Mouse (Mus musculus) ZHBTc4 (cell line): ENCODE measurements around the gene Bsdc1.

Experiments
- DNase-seq: peaks from one replicate; pipeline ENCODE4 v3.0.0-alpha.2; 2011; ENCODE audit warnings: low read depth, low spot score

Bsdc1 gene

DNA sequence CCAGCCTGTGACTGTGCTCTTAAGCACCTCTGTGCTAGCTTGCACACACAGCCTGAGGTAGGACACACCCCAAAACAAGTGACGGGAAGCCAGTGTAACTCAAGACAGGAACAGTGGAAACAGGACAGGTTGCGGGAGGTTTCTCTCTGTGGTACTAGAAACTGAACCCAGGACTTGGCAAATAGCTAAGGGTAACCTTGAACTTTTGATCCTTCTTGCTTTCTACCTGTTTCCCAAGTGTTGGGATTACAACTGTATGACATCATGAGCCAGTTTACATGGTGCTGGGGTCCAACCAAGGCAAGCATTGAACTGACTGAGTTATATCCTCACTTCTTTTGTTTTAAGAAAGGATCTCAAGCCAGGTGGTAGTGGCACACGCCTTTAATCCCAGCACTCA is 18.5 kb downstream of the Bsdc1 start:
- no peak for DNase-seq

- DNase-seq = no peak
Observed at GRCm38 (mm10) chr4:129481090-129481489, 19.7 kb downstream of the Bsdc1 start.

GRCm38 (mm10) chr4:129490972-129491880 is 29.8 kb downstream of the Bsdc1 start, which contains the start of the genes Tssk3 and Fam229a:
Gene Tssk3 (minus strand): TSS chr4:129491022.
Gene Fam229a (plus strand): TSS chr4:129491190.
- DNase-seq = peak; percentile 59

GRCm38 (mm10) chr4:129494681-129495080 is 33.3 kb downstream of the Bsdc1 start:
- peak; percentile 63 for DNase-seq

- peak; percentile 83 for DNase-seq
Observed at GRCm38 (mm10) chr4:129495672-129496562, 34.5 kb downstream of the Bsdc1 start.

- DNase-seq = no peak
Observed at GRCm38 (mm10) chr4:129496631-129497030, 35.2 kb downstream of the Bsdc1 start.

- peak; percentile 47 for DNase-seq
Observed at GRCm38 (mm10) chr4:129498941-129499340, 37.6 kb downstream of the Bsdc1 start.

GRCm38 (mm10) chr4:129500017-129500416 is 38.6 kb downstream of the Bsdc1 start:
- DNase-seq = no peak

- peak; percentile 98 for DNase-seq
Observed at GRCm38 (mm10) chr4:129500607-129501566, 39.5 kb downstream of the Bsdc1 start.

DNA sequence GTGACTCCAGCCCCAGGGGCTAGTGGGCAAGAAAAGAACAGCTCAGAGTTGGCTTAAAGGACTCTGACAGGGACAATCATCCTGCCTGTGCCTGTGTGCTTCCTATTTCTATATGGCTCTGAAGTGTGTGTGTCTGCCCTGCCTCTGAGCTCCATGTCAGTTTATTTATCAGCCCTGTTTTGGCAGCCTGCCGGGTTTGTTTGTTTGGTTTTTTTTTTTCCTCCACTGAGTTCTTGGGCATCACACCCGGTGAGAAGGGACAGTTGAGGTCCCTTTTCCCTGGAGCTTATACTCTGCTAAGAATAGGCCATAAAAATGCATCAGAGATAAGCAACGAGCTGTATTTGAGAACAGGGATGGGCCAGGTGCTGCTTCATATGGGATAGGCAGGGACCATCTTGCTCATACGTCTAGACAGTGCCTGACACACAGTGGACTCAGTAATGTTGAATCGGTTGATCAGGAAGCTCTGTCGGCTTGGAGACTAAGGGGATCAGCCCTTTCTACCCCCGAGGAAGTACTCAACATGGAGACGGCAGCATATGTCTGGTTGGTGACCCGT is 41.0 kb downstream of the Bsdc1 start:
- no peak for DNase-seq

DNA sequence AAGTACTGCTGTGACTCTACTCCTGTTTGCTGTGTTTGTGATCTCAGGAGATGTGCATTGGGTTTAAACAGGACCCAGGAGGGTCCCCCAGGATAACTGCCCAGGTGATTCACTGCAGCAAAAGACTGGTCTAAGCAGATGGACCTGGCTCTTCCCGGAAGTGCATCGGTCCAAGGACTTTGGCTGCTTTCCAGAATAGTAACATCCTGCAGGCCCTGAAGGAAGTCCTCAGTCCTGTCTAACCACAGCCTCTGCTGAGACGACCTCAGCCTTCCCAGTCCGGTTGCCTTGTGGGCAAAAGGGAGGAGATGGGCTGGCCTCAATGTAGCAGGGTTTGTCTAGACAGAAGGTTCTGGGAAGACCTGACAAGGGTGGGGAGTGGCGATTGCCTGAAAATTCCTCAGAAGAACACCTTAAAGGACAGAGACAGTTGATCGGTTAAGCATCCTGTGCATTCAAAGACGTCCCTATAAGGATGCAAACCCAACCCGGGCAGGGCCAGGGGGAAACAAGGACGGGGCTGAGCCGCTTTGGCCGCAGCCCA is 41.6 kb downstream of the Bsdc1 start:
- DNase-seq = peak; percentile 96

- DNase-seq = no peak
Observed at GRCm38 (mm10) chr4:129505511-129505910, 44.1 kb downstream of the Bsdc1 start.

DNA sequence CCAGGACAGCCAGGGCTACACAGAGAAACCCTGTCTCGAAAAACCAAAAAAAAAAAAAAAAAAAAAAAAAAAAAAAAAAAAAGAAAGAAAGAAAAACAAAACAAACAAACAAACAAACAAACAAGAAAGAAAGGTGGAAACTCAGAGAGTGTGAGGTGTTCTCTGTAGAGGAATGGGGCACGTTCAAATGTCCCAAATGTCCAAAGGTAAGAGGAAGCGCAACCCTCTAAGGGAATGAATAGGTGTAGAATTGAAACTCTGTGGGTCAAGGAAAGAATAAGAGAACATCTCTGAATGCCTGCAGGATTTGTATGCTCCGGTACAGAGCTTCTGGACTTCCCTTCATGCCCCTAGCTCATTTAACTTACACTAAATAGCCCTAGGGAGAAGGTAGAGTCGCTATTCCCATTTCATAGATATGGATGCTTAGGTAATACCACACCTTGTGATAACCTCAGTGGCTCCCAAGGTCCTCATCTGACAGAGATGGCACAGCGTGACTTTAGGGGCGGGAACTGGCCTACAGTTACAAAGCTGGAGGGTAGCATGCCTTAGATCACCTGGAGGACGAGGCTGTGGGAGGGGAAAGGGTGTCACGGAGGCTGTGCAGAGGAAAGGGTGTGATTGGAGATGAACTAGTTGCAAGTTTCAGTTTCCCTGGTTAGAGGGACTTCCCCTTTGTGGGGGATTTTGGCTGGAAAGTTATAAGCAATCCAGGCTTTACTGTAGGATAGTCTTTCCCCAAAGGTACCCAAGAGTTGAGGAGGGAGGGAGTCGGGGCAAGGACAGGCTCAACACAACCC is 46.3 kb downstream of the Bsdc1 start:
- no peak for DNase-seq

DNA sequence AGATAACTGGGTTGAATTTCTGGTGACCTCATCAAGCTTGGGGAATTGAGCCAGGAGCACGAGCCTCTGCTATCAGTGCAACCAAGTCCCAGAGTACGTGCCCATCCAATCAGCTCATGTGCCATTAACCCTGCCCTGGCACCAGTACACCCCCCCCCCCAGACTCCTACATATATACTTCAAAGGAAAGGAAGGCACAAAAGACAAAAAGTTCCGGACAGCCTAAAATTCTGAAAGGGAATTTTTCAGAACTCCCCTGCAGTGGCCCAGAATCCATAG is 46.8 kb downstream of the Bsdc1 start:
- no peak for DNase-seq

GRCm38 (mm10) chr4:129508834-129509600 is 47.6 kb downstream of the Bsdc1 start:
- DNase-seq = no peak

DNA sequence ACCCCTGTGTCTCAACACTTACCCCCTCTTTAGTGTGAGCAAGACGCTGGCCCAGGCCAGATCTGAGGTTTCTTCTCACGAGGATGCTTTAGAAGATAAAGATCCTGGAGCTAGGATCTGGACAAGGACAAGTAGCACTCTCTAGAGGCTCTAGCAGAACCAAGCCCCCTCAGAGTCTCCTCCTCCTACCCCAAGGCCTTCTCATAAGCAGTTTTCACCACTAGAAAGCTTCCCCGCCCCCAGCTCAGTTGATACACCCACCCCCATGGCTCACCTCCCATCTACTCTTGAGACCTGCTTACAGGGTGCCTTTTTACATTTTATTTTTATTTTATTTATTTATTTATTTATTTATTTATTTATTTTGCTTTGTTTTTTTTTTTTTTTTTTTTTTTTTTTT is 48.3 kb downstream of the Bsdc1 start:
- DNase-seq = peak; percentile 51

DNA sequence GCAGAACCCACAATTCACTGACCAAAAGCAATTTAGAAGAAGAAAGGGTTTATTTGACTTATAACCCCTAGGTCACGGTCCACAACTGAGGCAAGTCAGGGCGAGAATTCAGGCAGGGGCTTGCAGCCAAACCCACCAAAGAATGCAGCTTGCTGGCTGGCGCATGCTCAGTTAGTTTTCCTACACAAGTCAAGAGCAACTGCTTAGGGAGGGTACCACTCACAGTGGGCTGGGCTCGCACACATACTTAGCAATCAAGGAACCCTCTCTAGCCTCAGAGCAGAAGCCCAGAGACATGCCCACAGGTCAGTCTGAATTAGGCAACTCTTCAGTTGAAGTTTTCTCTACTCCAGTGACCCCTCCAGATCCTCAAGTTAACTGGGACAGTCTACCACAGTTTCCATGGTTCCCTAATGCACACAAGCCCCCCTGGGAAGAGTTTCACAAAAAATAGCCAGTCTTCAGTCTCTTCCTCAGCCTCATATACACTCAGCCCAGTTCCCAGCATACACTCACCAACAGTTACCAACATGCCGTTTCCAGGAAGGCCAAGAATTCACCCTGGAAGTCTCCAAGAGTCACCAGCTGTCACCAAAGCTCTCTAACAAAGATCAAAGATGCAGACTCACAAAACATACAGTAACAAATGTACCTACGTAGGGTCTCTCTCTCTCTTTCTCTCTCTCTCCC is 49.5 kb downstream of the Bsdc1 start:
- peak; percentile 84 for DNase-seq

DNA sequence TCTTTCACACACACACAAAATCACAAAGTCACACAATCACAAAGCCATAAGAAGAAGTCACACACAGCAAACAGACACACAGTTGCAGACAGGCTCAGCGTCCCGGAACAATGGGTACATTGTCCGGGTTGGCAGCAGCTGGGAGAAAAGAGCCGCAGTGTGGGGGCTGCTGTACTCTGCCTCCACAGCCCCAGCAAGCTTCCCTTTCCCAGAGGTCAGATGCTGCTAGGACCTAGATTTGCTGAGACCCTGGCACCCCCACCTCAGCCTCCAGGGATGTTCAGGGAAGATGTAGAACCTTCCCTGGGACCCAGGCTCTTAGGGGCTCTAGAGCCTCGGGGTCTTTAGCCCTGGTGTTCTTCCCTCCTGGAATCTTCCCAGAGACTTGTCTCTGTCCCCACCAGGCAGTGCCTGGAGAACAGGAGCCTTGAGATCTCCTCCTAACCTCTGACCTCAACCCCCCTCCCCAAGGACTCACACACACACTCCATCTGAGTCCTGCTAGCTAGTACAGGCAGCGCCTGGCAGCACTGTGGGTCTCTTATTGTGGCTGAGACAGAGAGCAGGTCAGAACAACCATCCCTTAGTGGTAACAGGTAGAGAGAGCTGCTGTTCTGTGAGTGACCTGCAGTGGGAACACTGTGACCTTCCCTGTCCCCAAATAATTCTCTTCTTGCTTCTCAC is 50.2 kb downstream of the Bsdc1 start:
- DNase-seq = no peak
